Mouse (Mus musculus): ENCODE measurements around the gene Gdf5. TPM values are rescaled to one million over a fixed set of nuclear protein-coding genes. Genes with fewer than 3 reads are reported as not detected.

The Gdf5 gene
- polyA plus RNA-seq, 1 experiment from 2014 or later, result 2.4 TPM

DNA sequence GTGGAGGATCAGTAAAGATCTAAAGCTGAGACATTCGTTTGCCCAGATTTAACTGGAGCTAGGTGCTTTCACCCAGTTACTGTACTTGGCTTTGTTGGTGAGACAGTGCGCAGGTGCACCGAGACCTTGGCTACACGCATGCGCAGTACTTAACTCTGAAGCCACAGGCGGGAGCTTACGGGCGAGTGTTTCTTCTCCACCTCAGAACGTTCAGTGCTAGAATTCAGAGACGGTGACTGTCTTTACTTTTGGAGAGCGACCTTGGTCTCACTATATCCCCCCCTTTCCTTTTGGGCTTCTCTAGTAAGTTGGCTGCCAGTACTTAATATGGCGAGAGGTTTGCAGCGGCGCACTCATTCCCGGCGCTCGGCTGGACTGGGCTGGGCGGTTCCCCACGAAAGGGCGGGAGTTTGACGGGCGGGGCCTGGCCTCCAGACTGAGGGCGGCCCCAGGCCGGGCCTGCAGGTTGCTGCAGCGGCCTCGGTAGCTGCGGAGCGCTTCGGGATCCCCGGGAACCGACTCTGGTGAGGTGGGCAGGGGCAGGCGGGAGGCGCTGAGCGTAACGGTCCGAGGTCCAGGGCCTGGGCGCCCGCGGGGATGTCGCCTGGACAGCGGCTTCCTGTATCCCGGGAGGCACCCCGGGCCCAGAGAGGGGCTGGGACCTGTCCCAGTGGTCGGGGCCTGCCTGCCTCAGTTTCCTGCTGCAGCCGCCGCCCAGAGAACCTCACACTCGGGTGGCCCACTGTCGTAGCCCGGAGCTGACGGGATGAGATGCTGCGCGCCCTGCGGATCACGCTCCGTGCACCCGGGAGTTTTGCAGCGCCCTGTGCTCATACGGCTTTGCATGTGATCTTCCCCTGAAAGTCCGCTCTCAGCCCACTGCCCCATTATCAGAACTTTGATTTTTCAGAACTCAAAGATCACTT is 11.2 kb upstream of the Gdf5 start, which contains the start of gene Cep250:
Gene Cep250, plus strand, starts transcription at position 325 of the 926 bp plus-strand sequence.
- Histone ChIP-seq H3K4me2 (peak within 1 kb of the TSS; percentile 73), H3K27me3 (peaks cover 5% of the 10 kb centered on the region; the same call in 1 of the 2 replicates), H3K9me3 (replicated peaks) (no peaks in the 10 kb centered on the region), H3K4me3 (peak within 1 kb of the TSS; percentile 92), H3K36me3 (ENCODE audit: poor library complexity, severe bottlenecking) (no peaks in the 10 kb centered on the region), H3K9ac (peak within 1 kb of the TSS; percentile 97), H3K4me1 (peaks cover 10% of the 10 kb centered on the region), H3K27ac (peak within 1 kb of the TSS; percentile 88)
- ATAC-seq, result peak; percentile 98
- WGBS, result under 1% methylated on average over 57 of the region's 59 CpGs

DNA sequence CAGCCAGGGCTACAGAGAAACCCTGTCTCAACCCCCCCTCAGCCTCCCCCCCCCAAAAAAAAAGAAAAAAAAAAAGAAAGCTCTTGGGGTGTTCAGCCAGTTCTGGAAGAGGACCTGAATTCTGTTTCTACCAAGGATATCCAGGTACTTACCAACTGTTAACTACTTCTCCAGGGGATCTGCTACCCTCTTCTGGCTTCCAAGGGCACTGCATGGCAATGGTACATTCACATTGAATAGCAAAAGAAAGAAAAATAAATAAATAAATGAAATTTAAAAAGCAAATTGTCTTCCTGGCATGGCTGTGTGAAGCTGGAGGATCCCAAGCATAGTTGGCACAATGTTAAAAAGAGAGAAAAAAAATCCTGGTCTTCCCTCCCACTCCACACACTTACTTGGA is 6.8 kb upstream of the Gdf5 start:
- H3K9ac ChIP-seq, result no peak overlapping the region
- no peak for ATAC-seq
- H3K4me1 ChIP-seq, result peaks cover 19% of the 10 kb centered on the region
- H3K4me2 ChIP-seq, result no peak overlapping the region
- no peaks in the 10 kb centered on the region for H3K36me3 ChIP-seq (ENCODE audit: poor library complexity, severe bottlenecking)
- no peak overlapping the region for H3K4me3 ChIP-seq
- H3K9me3 ChIP-seq (replicated peaks), result no peaks in the 10 kb centered on the region
- no peak overlapping the region for H3K27ac ChIP-seq
- H3K27me3 ChIP-seq, result peaks cover 5% of the 10 kb centered on the region; the same call in 1 of the 2 replicates

DNA sequence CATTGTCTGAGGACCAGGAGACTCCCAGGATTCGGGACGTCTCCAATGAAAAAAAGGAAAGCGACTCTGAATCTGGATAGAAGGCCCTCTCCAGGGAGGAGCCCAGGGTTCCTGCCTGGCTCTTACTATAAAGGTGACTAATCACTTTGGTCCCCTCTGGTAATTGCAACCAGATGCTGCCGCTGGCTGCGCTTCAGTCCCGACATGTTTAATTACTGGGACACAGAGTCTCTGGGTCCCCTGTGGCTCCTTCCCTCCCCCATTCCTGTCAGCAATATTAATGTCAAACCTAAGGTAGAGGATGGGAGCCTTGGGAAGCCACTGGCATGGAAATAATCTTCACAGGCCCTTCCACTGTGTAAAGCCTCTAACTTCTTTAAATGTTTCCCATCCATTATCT is 4.2 kb upstream of the Gdf5 start:
- H3K9me3 ChIP-seq (replicated peaks), result no peaks in the 10 kb centered on the region
- H3K27ac ChIP-seq, result no peak overlapping the region
- H3K4me3 ChIP-seq, result no peak overlapping the region
- 28% methylated on average over 6 of the region's 6 CpGs for WGBS
- no peak for ATAC-seq
- peaks cover 30% of the 10 kb centered on the region for H3K4me1 ChIP-seq
- no peaks in the 10 kb centered on the region for H3K36me3 ChIP-seq (ENCODE audit: poor library complexity, severe bottlenecking)
- no peak overlapping the region for H3K9ac ChIP-seq
- peaks cover 5% of the 10 kb centered on the region; the same call in 1 of the 2 replicates for H3K27me3 ChIP-seq
- no peak overlapping the region for H3K4me2 ChIP-seq

DNA sequence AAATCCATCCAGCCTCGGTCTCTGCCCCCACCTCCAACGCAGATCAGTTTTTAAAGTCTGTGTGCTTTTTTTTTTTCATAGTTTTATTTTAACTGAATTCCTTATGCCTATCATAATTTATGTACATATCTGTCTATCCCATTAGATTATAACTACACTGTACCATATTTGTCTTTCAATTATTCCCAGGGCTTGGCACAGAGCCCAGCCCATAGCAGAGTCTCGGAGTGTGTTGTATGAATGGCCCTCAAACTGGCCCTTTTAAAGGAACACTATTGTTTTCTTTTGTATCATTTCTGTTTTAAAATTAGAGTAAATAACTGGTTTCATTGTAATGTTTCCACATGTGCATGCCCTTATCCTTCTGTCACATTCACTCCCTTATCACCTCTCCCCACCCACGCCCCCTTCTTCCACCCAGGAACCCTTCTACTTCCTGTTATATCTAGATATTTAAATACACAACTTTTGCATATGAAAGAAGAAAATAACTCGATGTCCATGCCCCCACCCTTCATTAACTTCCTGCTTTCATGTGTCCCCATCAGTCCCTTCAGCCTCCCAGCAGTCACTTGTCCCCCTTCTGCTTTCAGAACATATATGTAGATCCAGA is 2.3 kb upstream of the Gdf5 start:
- Histone ChIP-seq H3K4me1 (peaks cover 45% of the 10 kb centered on the region), H3K27me3 (no peaks in the 10 kb centered on the region), H3K9ac (no peak overlapping the region), H3K27ac (no peak overlapping the region), H3K36me3 (ENCODE audit: poor library complexity, severe bottlenecking) (no peaks in the 10 kb centered on the region), H3K4me3 (no peak overlapping the region), H3K4me2 (no peak overlapping the region), H3K9me3 (replicated peaks) (no peaks in the 10 kb centered on the region)
- WGBS, result 58% methylated on average over 5 of the region's 5 CpGs
- no peak for ATAC-seq

DNA sequence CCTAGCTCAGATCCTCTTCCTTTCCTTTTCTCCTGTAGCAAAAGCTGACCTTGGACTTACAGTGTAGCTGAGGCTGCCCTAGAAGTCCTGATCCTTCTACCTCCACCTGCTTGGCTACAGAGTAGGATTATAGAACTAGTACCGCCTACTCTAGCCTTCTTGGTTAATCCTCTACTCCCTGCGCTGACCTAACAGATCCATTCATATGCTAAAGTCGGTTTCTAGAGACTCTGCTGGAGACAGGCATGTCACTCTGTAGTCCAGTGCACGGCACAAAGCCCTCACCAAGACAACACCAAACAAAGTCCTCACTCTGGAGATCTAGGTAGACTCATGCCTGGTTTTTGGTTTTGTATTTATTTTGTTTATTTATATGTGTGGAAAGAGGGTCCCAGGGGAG is 1.3 kb upstream of the Gdf5 start:
- H3K9me3 ChIP-seq (replicated peaks), result no peaks in the 10 kb centered on the region

DNA sequence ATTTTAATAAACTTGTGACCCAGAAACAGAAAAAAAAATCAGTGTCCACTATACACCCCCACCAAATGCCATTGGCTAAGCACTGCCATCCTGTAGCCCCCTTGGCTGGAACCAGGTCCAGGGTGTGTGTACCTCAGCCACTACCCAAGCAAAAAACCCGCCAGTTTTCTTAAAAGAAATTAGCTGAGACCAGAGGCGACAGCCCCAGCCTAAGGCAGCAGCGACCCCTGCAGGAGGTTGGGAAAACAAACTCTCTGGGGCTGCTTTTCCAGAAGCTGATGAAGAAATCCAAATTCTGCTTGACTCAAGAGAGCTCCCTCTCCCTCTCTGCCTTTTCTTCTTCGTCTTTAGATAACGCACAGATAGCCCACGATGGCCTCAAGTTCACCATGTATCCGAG is 902 bp upstream of the Gdf5 start:
- Histone ChIP-seq H3K27me3 (no peaks in the 10 kb centered on the region), H3K36me3 (ENCODE audit: poor library complexity, severe bottlenecking) (no peaks in the 10 kb centered on the region), H3K9me3 (replicated peaks) (no peaks in the 10 kb centered on the region), H3K4me1 (peaks cover 45% of the 10 kb centered on the region), H3K4me3 (no peak overlapping the region), H3K4me2 (no peak overlapping the region), H3K9ac (no peak overlapping the region), H3K27ac (no peak overlapping the region)
- peak; percentile 33; the same call in 1 of the 2 replicates for ATAC-seq
- 3% methylated on average over 7 of the region's 7 CpGs for WGBS

More for the DNA sequence above, 1.3 kb upstream of the Gdf5 start:
- H3K27ac ChIP-seq, result no peak overlapping the region
- peaks cover 45% of the 10 kb centered on the region for H3K4me1 ChIP-seq
- no peak overlapping the region for H3K4me2 ChIP-seq
- H3K27me3 ChIP-seq, result no peaks in the 10 kb centered on the region
- no peak overlapping the region for H3K9ac ChIP-seq
- peak; percentile 33; the same call in 1 of the 2 replicates for ATAC-seq
- WGBS, result 4% methylated on average over 4 of the region's 4 CpGs
- H3K4me3 ChIP-seq, result no peak overlapping the region
- no peaks in the 10 kb centered on the region for H3K36me3 ChIP-seq (ENCODE audit: poor library complexity, severe bottlenecking)

DNA sequence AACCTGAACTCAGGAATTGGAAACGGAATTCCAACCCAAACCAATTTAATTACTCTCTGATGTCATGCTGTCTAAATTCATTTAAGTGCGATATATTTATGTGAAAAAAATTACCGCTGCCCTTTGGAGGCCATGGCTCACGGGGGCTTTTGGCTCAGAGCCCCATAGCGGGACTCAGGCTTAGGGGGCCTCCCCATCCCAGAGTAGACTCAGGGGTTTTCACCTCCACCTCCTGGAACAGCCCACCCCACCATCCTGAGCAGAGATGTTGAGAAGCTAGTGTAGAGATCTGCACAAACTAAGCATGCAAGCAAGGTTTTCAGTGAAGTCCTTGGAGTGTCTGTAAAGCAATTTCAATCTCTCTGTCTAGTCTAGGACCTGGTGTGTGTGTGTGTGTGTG is 413 bp upstream of the Gdf5 start:
- Histone ChIP-seq H3K27ac (no peak overlapping the region), H3K4me2 (no peak overlapping the region), H3K4me1 (peaks cover 45% of the 10 kb centered on the region), H3K9me3 (replicated peaks) (no peaks in the 10 kb centered on the region), H3K4me3 (no peak overlapping the region), H3K9ac (no peak overlapping the region), H3K27me3 (no peaks in the 10 kb centered on the region), H3K36me3 (ENCODE audit: poor library complexity, severe bottlenecking) (no peaks in the 10 kb centered on the region)
- WGBS, result 42% methylated on average over 5 of the region's 5 CpGs
- ATAC-seq, result peak; percentile 27; the same call in 1 of the 2 replicates

DNA sequence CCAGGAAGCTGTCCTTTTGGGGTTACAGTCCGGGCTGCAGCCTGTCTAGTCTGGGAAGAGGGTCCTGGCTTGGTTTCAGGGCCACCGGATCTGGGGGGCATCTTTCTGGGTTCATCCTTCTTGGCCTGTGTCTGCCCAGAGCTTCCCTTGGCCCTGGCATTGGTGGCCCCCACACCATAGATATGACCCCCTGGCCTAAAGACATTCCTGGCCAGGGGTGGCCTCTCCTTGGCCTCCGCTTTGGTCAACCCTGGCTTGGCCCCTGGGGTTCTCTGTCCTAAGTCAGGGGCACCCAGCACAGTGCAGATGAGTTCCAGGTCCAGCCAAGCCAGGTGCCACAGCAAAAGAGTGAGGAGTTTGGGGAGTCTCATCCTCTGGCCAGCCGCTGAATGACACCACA is 482 bp downstream of the Gdf5 start:
- Histone ChIP-seq H3K4me2 (peak overlapping the region; percentile 32), H3K4me3 (0 out of 2 replicates have a peak overlapping the region, but pooled peaks have one; percentile 12), H3K27ac (peak overlapping the region; percentile 12; the same call in 1 of the 2 replicates), H3K36me3 (ENCODE audit: poor library complexity, severe bottlenecking) (no peaks in the 10 kb centered on the region), H3K9ac (peak overlapping the region; percentile 41), H3K27me3 (no peaks in the 10 kb centered on the region), H3K9me3 (replicated peaks) (no peaks in the 10 kb centered on the region), H3K4me1 (peaks cover 43% of the 10 kb centered on the region)
- WGBS, result 79% methylated on average over 4 of the region's 4 CpGs
- no peak for ATAC-seq

DNA sequence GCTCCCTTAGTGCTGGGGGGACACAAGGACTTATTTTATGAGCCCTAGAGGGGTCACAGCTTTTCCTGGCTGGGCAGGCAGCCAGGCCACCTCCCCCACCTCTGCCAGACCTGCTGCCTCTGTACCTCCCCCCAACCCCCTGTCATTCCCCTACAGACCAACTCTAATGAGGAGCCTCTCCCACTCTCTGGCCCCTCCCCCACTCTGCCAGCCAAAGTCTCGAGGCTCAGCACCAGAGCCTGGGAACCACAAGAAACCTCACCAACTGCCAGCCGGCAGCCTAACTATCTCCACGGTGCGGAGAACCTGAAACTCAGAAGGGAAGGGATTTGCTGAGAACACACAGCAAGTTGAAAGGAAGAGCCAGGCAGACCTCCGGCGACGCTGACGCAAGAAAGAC is 1.7 kb downstream of the Gdf5 start:
- no peaks in the 10 kb centered on the region for H3K27me3 ChIP-seq
- H3K4me3 ChIP-seq, result peak overlapping the region; percentile 20; the same call in 1 of the 2 replicates
- no peaks in the 10 kb centered on the region for H3K36me3 ChIP-seq (ENCODE audit: poor library complexity, severe bottlenecking)
- no peaks in the 10 kb centered on the region for H3K9me3 ChIP-seq (replicated peaks)
- WGBS, result under 1% methylated on average over 8 of the region's 8 CpGs
- H3K4me1 ChIP-seq, result peaks cover 34% of the 10 kb centered on the region
- no peak for ATAC-seq
- no peak overlapping the region; the same call in 1 of the 2 replicates for H3K27ac ChIP-seq
- H3K4me2 ChIP-seq, result peak overlapping the region; percentile 51
- H3K9ac ChIP-seq, result peak overlapping the region; percentile 17; the same call in 1 of the 2 replicates

DNA sequence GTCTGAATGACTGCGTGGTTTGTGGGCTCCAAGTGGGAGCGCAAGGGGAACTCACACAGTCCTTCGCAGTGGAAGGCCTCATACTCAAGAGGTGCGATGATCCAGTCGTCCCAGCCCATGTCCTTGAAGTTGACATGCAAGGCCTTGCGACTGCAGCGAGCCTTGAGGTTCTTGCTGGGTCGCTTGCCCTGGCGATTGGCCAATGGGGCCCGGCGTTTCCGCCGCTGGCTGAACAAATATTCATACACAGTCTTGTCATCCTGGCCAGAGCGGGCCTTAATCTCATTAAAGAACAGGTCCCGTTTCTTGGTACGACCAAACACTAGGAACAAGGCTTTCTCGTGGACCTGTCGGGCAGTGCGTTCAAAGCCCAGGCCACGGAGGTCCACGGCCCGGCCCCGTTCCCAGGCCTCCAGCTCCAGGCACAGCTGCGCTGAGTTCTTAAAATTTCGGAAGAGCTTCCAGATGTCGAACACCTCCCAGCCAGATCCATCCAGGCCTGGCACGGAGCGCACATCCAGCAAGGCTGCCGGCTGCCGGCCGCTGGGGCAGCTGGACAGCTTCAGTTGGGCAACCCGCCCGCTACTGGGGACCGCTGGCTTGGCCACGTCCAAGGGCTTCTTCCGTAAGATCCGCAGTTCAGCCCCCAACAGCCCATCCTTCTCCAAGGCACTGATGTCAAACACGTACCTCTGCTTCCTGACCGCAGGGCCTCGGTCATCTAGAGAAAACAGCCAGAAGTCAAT is 3.3 kb downstream of the Gdf5 start:
- WGBS, result 94% methylated on average over 40 of the region's 40 CpGs
- Histone ChIP-seq H3K4me2 (no peak overlapping the region), H3K9ac (no peak overlapping the region), H3K27ac (no peak overlapping the region), H3K27me3 (no peaks in the 10 kb centered on the region), H3K4me1 (peaks cover 28% of the 10 kb centered on the region), H3K9me3 (replicated peaks) (no peaks in the 10 kb centered on the region), H3K4me3 (no peak overlapping the region), H3K36me3 (ENCODE audit: poor library complexity, severe bottlenecking) (no peaks in the 10 kb centered on the region)
- no peak for ATAC-seq

DNA sequence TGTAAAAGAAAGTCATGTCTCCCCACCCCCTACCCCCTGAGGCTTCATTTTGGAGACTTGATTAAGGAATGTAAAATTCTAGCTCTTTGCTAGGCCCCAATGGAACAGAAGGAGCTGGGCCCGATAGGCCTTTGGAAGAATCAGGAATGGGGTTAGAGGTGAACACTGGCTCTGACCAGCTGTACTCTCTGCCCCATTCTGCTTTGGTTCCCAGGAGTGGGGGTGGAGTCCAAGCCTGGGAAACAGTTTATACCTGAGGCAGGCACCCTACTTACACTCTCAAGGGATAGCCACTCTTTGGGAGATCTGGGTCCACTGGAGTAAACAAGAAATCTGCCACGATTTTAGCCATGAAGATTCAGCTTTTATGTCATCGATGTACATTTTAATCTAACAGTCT is 4.5 kb downstream of the Gdf5 start, which contains the start of gene Gm15557:
Gene Gm15557, plus strand, starts transcription at position 48 of the 400 bp plus-strand sequence.
- Histone ChIP-seq H3K27me3 (no peaks in the 10 kb centered on the region), H3K4me3 (no peak within 1 kb of the TSS), H3K4me2 (no peak within 1 kb of the TSS), H3K4me1 (peaks cover 28% of the 10 kb centered on the region), H3K9me3 (replicated peaks) (no peaks in the 10 kb centered on the region), H3K9ac (no peak within 1 kb of the TSS), H3K36me3 (ENCODE audit: poor library complexity, severe bottlenecking) (no peaks in the 10 kb centered on the region), H3K27ac (no peak within 1 kb of the TSS)
- 91% methylated on average over 3 of the region's 3 CpGs for WGBS
- ATAC-seq, result no peak
